Mouse (Mus musculus) hindbrain, postnatal 0 days (tissue): ENCODE results near the gene Ubtf. TPM values are rescaled to one million over a fixed set of nuclear protein-coding genes. Genes with fewer than 3 reads are reported as not detected.

ENCODE experiments used
- ATAC-seq: fragments of 200-750 bp; cut with Nextera tagmentation; 2 replicates; pipeline ENCODE4 v1.8.0; 2017; ENCODE audit warnings: mild to moderate bottlenecking, moderate TSS enrichment, moderate library complexity
- DNase-seq: peaks from one replicate; pipeline ENCODE4 v3.0.0-alpha.2; 2015; ENCODE audit warnings: low spot score
- H3K27ac ChIP-seq: fragments of 300-500 bp; sonication (generic); 2 replicates; pipeline ENCODE4 v1.5.1; 2014; ENCODE audit warnings: mild to moderate bottlenecking
- H3K27me3 ChIP-seq: fragments of 300-500 bp; sonication (generic); 2 replicates; pipeline ENCODE4 v1.6.1; 2014; ENCODE audit warnings: low read length, mixed read lengths; ENCODE audit not compliant: insufficient read depth
- H3K36me3 ChIP-seq: fragments of 300-500 bp; sonication (generic); 2 replicates; pipeline ENCODE4 v1.6.1; 2014; ENCODE audit warnings: low read length, mixed read lengths; ENCODE audit not compliant: insufficient read depth
- H3K4me1 ChIP-seq: fragments of 300-500 bp; sonication (generic); 2 replicates; pipeline ENCODE4 v1.6.1; 2014; ENCODE audit warnings: antibody characterized with exemption, low read length, mixed read lengths; ENCODE audit not compliant: insufficient read depth
- H3K4me2 ChIP-seq: fragments of 300-500 bp; sonication (generic); 2 replicates; pipeline ENCODE4 v1.6.1; 2014; ENCODE audit warnings: low read depth, mild to moderate bottlenecking, low read length, moderate library complexity, mixed read lengths
- H3K4me3 ChIP-seq: fragments of 300-500 bp; sonication (generic); 2 replicates; pipeline ENCODE4 v1.5.1; 2014; ENCODE audit warnings: low read length
- H3K9ac ChIP-seq: fragments of 300-500 bp; sonication (generic); replicated peaks from 2 replicates; pipeline ENCODE4 v1.6.1; 2014; ENCODE audit warnings: mild to moderate bottlenecking, low read length, moderate library complexity, mixed read lengths
- H3K9me3 ChIP-seq: fragments of 300-500 bp; sonication (generic); 2 replicates; pipeline ENCODE4 v1.6.1; 2016; ENCODE audit warnings: low read length, mixed read lengths
- CTCF ChIP-seq: IDR thresholded peaks from 2 replicates; pipeline ENCODE4 v1.5.1; 2016; ENCODE audit warnings: antibody characterized with exemption, control low read depth, low read depth
- WGBS: fragments of 180-500 bp; shearing (Covaris S2); extraction: QIAGEN DNeasy Blood & Tissue Kit; methylation state at CpG from one replicate; pipeline ENCODE4 v1.1.7; 2014; 5-methylcytosine and 5-hydroxymethylcytosine counted together
- polyA plus RNA-seq: library from polyadenylated mRNA; unstranded; fragments of >200 nt; fragmentation: Nextera tagmentation; extraction: Ambion mirVana; gene quantifications from 2 replicates; pipeline ENCODE4 v1.2.1, GENCODE M21; 2015
- total RNA-seq: library from RNA; depleted of rRNA; stranded (reverse); fragments of >200 nt; gene quantifications from 2 replicates; pipeline ENCODE4 v1.2.3, GENCODE M21; 2014

Gene Ubtf
- total and polyA plus RNA-seq, 2 experiments from 2014 or later, result 53.7 to 74.6 TPM

DNA sequence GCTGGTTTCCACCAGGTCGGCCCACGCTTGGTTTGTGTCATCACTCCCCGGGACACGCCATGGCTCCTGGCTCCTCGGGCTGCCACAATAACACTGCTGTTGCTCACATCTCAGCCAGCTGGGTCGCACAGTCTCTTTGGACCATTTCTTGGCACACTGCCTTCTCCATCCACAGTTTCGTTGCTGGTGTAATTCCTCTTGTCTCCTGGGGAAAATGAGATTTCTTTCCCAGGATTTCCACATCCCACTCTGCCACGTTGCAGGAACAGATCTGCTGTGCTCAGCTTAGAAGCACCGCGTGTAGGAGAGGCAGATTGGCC, 1.1 kb upstream of the Ubtf start:
- peak; percentile 24; the same call in 1 of the 2 replicates for ATAC-seq
- DNase-seq, result peak; percentile 91
- H3K9ac ChIP-seq, result peak overlapping the region; percentile 100
- WGBS, result 5% methylated on average over 10 of the region's 10 CpGs
- H3K36me3 ChIP-seq, result no peaks in the 10 kb centered on the region
- peak overlapping the region; percentile 85 for H3K4me2 ChIP-seq
- H3K27ac ChIP-seq, result peak overlapping the region; percentile 99
- peak overlapping the region; percentile 99 for H3K4me3 ChIP-seq
- TF ChIP-seq CTCF, result peak; percentile 44
- peaks cover 11% of the 10 kb centered on the region; the same call in 1 of the 2 replicates for H3K4me1 ChIP-seq
- H3K27me3 ChIP-seq, result no peaks in the 10 kb centered on the region
- no peaks in the 10 kb centered on the region for H3K9me3 ChIP-seq

DNA sequence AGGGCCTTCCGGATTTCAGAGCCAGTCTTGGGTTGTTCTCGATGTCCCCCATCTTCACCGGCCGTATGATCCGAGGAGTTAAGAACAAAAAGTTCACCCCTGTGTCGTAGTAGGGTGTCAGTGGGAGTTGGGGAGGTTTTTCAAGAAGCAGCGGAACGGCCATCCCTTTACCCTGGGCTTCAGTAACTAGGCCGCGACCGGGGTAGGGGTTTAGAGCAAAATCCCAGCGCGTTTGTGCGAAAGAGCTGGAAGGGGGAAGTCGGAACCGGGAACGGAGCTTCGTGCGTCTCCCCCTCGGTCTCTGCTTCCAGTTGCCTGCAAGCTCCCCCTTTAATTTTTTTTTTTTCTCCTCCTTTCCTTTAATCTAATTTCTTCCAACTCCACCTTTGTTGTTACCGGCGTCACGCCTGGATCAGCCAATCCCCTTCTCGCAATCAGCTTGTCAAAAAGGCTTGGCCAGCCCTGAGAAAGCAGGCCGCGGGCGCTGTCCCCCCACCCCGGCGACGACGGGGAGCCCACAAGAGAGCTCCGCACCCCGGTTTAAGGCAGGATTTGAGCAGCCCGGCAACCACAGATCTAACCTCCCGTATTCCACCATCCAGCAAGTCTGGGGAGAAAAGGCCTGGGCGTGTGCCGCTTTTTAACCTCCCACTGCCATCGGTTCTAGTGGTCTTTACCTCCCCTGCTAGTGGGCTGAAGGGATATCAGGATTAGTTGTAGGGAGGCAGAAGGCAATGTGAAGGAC, 571 bp upstream of the Ubtf start:
- Histone ChIP-seq H3K27me3 (no peaks in the 10 kb centered on the region), H3K36me3 (no peaks in the 10 kb centered on the region), H3K4me1 (peaks cover 11% of the 10 kb centered on the region; the same call in 1 of the 2 replicates), H3K27ac (peak overlapping the region; percentile 99), H3K4me3 (peak overlapping the region; percentile 99), H3K9ac (peak overlapping the region; percentile 100), H3K9me3 (no peaks in the 10 kb centered on the region), H3K4me2 (peak overlapping the region; percentile 85)
- peak; percentile 41; the same call in 1 of the 2 replicates for ATAC-seq
- DNase-seq, result peak; percentile 93
- TF ChIP-seq CTCF, result no peak
- WGBS, result under 1% methylated on average over 38 of the region's 38 CpGs

- TF ChIP-seq CTCF, result no peak
- WGBS, result under 1% methylated on average over 78 of the region's 84 CpGs
- ATAC-seq, result no peak
Observed at GRCm38 (mm10) chr11:102318576-102319409, 749 bp downstream of the Ubtf start.

GRCm38 (mm10) chr11:102317901-102318575, 1.5 kb downstream of the Ubtf start:
- Histone ChIP-seq H3K27ac (peak overlapping the region; percentile 99), H3K4me1 (peaks cover 11% of the 10 kb centered on the region; the same call in 1 of the 2 replicates), H3K4me3 (peak overlapping the region; percentile 99), H3K9ac (peak overlapping the region; percentile 100), H3K27me3 (no peaks in the 10 kb centered on the region), H3K4me2 (peak overlapping the region; percentile 85), H3K9me3 (no peaks in the 10 kb centered on the region), H3K36me3 (peaks cover 15% of the 10 kb centered on the region)
- ATAC-seq (peak; percentile 43), DNase-seq (no peak)
- no peak for TF ChIP-seq CTCF
- WGBS, result under 1% methylated on average over 56 of the region's 77 CpGs

More at GRCm38 (mm10) chr11:102318576-102319409, 749 bp downstream of the Ubtf start:
- Histone ChIP-seq H3K9me3 (no peaks in the 10 kb centered on the region), H3K36me3 (peaks cover 8% of the 10 kb centered on the region), H3K9ac (peak overlapping the region; percentile 100), H3K27me3 (no peaks in the 10 kb centered on the region), H3K27ac (peak overlapping the region; percentile 99), H3K4me3 (peak overlapping the region; percentile 99), H3K4me2 (peak overlapping the region; percentile 85), H3K4me1 (peaks cover 11% of the 10 kb centered on the region; the same call in 1 of the 2 replicates)
- DNase-seq, result peak; percentile 67

DNA sequence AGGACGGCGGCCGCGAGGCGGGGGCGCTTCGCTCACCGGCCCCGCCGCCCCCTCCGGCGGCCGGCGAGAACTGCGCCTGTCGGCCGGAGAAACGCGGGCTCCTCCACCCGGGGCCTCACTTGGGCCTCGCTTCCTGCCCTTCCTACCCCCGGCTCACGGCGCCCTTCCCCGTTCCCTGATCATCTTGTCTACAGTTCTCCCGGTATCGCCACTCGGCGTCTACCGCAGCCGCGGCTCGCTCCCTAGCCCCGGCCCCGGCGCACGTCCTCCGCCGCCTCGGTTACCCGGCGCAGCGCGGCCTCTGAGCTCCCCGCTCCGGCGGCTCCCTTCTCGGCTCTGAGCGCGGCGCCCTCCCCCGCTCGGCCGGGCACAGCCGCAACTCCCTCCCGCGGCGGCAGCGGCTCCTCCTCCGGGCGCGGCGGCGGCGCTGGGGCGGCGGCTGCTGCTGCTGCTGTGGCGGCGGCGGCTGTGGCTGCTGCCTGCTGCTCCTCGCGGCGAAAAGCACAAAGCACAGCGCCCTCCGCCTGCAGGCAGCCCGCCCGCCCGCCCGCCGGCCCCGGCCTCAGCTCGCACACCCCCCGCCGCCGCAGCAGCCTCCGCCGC, 2.1 kb downstream of the Ubtf start:
- no peak for TF ChIP-seq CTCF
- Histone ChIP-seq H3K36me3 (peaks cover 20% of the 10 kb centered on the region), H3K27ac (peak overlapping the region; percentile 99), H3K4me3 (peak overlapping the region; percentile 99), H3K27me3 (no peaks in the 10 kb centered on the region), H3K4me2 (peak overlapping the region; percentile 85), H3K9me3 (no peaks in the 10 kb centered on the region), H3K9ac (peak overlapping the region; percentile 100), H3K4me1 (peaks cover 11% of the 10 kb centered on the region; the same call in 1 of the 2 replicates)
- DNase-seq, result peak; percentile 80
- 2% methylated on average over 40 of the region's 87 CpGs for WGBS
- ATAC-seq, result peak; percentile 43
